Mouse (Mus musculus): ENCODE measurements around the gene Wdr24. TPM values are rescaled to one million over a fixed set of nuclear protein-coding genes. Genes with fewer than 3 reads are reported as not detected.
A peak's percentile ranks its signal among the peaks of the same experiment; 100 is the strongest.

Wdr24 gene
- polyA plus RNA-seq, 1 experiment from 2014 or later, result 36.5 TPM

GRCm38 (mm10) chr17:25828223-25828594, 4.8 kb downstream of the Wdr24 start:
- H3K36me3 ChIP-seq (ENCODE audit: control insufficient read depth, insufficient read depth), result peaks cover 20% of the 10 kb centered on the region

DNA sequence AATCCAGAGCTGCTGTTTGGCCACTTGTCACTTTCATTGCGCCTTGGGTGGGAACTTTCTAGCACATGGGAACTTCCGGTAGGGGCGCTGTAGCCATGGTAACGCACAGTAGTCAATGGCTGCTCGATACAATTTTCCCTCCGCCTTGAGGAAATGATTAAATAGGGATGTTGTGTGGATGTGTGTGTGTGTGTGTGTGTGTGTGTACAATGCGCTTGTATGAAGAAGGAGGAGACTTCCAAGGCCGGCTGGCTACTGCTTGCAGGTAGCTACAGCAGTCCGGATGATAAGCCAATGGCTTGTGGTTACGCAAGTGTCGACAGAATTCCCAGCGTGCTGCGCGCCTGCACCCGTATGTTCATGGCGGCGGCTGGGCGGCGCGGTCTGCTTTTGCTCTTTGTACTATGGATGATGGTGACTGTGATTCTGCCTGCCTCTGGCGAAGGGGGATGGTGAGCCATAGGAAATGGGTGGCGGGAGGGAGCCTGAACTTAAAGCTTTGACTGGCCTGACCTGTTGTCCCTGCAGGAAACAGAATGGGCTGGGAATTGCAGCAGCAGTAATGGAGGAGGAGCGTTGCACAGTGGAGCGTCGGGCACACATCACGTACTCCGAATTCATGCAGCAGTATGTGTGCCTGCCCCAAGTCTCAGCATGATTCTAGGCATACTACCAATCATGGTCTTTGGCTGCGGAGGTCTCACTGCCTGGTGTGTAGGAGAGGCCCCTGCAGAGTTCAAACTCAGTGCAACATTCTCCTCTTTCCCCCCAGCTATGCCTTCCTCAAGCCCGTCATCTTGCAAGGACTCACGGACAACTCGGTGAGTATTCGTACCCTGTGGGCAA, 5.5 kb downstream of the Wdr24 start, which contains the start of gene Jmjd8:
Gene Jmjd8, plus strand, starts transcription at position 156 of the 846 bp plus-strand sequence.
- Histone ChIP-seq H3K4me2 (ENCODE audit: low read length) (peak within 1 kb of the TSS; percentile 93), H3K4me1 (replicated peaks; ENCODE audit: control insufficient read depth, insufficient read depth, low read length) (peaks cover 79% of the 10 kb centered on the region), H3K9me3 (ENCODE audit: control insufficient read depth, low read length) (no peaks in the 10 kb centered on the region), H3K9ac (replicated peaks; ENCODE audit: low read depth, low read length) (peak within 1 kb of the TSS; percentile 80), H3K27me3 (replicated peaks; ENCODE audit: control insufficient read depth, insufficient read depth, low read length) (no peaks in the 10 kb centered on the region), H3K27ac (ENCODE audit: low read length) (peak within 1 kb of the TSS; percentile 93), H3K36me3 (ENCODE audit: control insufficient read depth, insufficient read depth) (peaks cover 20% of the 10 kb centered on the region), H3K4me3 (replicated peaks; ENCODE audit: low read length) (peak within 1 kb of the TSS; percentile 66)
- 1% methylated on average over 32 of the region's 32 CpGs for WGBS
- ATAC-seq, result peak; percentile 73

More at GRCm38 (mm10) chr17:25828223-25828594, 4.8 kb downstream of the Wdr24 start:
- 85% methylated on average over 8 of the region's 8 CpGs for WGBS
- Histone ChIP-seq H3K27me3 (replicated peaks; ENCODE audit: control insufficient read depth, insufficient read depth, low read length) (no peaks in the 10 kb centered on the region), H3K9me3 (ENCODE audit: control insufficient read depth, low read length) (no peaks in the 10 kb centered on the region), H3K4me3 (replicated peaks; ENCODE audit: low read length) (peak overlapping the region; percentile 66), H3K4me1 (replicated peaks; ENCODE audit: control insufficient read depth, insufficient read depth, low read length) (peaks cover 76% of the 10 kb centered on the region), H3K4me2 (ENCODE audit: low read length) (peak overlapping the region; percentile 93), H3K9ac (replicated peaks; ENCODE audit: low read depth, low read length) (peak overlapping the region; percentile 80), H3K27ac (ENCODE audit: low read length) (peak overlapping the region; percentile 93)
- no peak for ATAC-seq

GRCm38 (mm10) chr17:25829558-25830017, 6.2 kb downstream of the Wdr24 start:
- Histone ChIP-seq H3K4me2 (ENCODE audit: low read length) (peak overlapping the region; percentile 93), H3K27me3 (replicated peaks; ENCODE audit: control insufficient read depth, insufficient read depth, low read length) (no peaks in the 10 kb centered on the region), H3K9me3 (ENCODE audit: control insufficient read depth, low read length) (no peaks in the 10 kb centered on the region), H3K4me3 (replicated peaks; ENCODE audit: low read length) (peak overlapping the region; percentile 66), H3K36me3 (ENCODE audit: control insufficient read depth, insufficient read depth) (peaks cover 20% of the 10 kb centered on the region), H3K4me1 (replicated peaks; ENCODE audit: control insufficient read depth, insufficient read depth, low read length) (peaks cover 79% of the 10 kb centered on the region), H3K27ac (ENCODE audit: low read length) (peak overlapping the region; percentile 93), H3K9ac (replicated peaks; ENCODE audit: low read depth, low read length) (peak overlapping the region; percentile 80)
- WGBS, result 41% methylated on average over 8 of the region's 8 CpGs
- no peak for ATAC-seq

DNA sequence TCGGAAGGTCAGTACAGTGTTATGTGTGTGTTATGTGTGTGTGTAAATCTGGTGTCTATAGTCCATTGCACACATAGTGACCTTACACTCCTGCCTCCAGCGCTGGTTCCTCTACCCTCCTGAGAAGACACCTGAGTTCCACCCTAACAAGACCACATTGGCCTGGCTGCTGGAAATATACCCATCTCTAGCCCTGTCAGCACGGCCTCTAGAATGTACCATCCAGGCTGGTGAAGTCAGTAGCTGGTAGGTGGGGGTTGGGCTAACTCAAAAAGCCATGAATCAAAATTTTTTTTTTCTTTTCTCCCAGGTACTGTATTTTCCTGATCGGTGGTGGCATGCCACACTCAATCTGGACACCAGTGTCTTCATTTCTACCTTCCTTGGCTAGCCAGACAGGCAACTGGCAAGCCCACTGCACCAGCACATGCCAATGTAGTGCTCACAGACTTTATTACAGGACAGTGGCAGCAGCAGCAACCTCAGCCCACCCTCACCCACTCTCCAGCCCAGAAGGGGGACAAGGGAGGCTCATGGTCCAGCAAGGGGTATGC, 6.8 kb downstream of the Wdr24 start:
- H3K4me1 ChIP-seq (replicated peaks; ENCODE audit: control insufficient read depth, insufficient read depth, low read length), result peaks cover 79% of the 10 kb centered on the region
- peaks cover 20% of the 10 kb centered on the region for H3K36me3 ChIP-seq (ENCODE audit: control insufficient read depth, insufficient read depth)
- no peaks in the 10 kb centered on the region for H3K27me3 ChIP-seq (replicated peaks; ENCODE audit: control insufficient read depth, insufficient read depth, low read length)
- no peak overlapping the region for H3K27ac ChIP-seq (ENCODE audit: low read length)
- no peaks in the 10 kb centered on the region for H3K9me3 ChIP-seq (ENCODE audit: control insufficient read depth, low read length)
- no peak overlapping the region for H3K4me3 ChIP-seq (replicated peaks; ENCODE audit: low read length)
- 88% methylated on average over 4 of the region's 4 CpGs for WGBS
- H3K9ac ChIP-seq (replicated peaks; ENCODE audit: low read depth, low read length), result no peak overlapping the region
- peak overlapping the region; percentile 93 for H3K4me2 ChIP-seq (ENCODE audit: low read length)
- no peak for ATAC-seq

DNA sequence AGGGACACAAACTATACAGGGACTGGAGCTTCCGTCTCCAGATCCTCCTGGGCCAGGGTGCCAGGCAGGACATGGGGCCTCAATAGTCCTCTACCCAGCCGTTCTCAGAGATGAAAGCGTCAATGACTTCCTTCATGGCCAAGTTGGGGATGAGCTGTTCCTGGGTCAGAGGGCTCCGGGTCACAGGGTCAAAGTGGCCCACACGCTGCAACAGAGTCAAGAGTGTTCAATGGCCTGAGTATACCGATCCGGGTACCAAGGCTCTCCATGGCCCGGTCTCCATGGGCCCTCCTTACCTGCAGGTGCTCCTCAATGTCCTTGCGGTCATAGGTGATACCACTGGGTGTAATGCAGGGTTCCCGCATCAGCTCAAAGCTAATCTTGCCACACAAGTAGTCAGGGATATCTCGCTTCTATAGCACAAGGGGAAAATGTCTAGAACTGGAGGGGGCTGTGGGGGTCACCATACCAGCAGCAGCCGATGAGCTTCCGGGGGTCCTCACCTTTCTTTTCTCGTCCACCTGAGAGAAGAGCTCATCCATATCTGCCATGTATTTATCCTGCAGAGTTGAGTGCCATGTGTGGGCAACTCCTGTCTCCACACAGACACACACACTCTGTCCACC, 7.5 kb downstream of the Wdr24 start:
- Histone ChIP-seq H3K9me3 (ENCODE audit: control insufficient read depth, low read length) (no peaks in the 10 kb centered on the region), H3K27me3 (replicated peaks; ENCODE audit: control insufficient read depth, insufficient read depth, low read length) (no peaks in the 10 kb centered on the region), H3K4me3 (replicated peaks; ENCODE audit: low read length) (no peak overlapping the region), H3K9ac (replicated peaks; ENCODE audit: low read depth, low read length) (no peak overlapping the region), H3K36me3 (ENCODE audit: control insufficient read depth, insufficient read depth) (peaks cover 20% of the 10 kb centered on the region), H3K27ac (ENCODE audit: low read length) (no peak overlapping the region), H3K4me1 (replicated peaks; ENCODE audit: control insufficient read depth, insufficient read depth, low read length) (peaks cover 80% of the 10 kb centered on the region), H3K4me2 (ENCODE audit: low read length) (no peak overlapping the region)
- ATAC-seq, result no peak
- WGBS, result 90% methylated on average over 14 of the region's 14 CpGs

DNA sequence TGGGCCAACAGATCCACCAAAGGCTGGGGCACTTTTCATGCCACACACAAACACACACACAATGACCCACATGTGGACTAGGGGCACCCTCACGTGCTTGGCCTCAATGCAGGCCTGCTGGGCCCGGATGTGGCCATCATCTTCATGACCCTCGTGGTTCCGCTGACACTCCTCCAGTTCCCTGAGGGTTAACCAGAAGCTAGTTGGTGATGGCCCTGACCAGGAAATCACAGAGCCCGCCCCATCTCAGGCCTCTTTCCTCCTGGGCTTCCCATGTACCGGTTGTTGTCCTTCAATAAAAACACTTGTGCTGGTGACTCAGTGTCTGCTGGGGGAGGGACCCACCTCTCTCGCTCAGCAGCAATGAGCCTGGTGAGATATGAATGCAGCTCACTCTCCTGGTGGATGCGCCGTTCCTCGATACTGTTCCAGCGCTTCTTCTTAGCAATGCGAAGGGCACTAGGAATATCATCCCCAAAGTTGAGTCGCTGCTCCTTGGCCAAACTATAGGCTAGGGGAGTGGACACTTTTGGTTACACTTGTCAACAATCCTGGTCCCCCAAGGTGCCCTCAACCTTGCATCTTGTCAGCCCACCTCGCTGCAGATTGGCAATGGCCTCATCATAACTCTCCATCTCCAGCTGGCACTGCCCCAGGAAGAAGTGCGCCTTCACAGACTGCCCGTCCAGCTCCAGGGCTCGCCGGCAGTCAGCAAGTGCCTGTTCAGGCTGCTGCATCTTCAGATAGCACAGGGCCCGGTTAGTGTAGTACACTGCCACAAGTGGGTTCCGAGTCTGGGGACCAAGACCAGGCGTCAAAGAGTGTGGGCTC, 8.2 kb downstream of the Wdr24 start:
- peaks cover 80% of the 10 kb centered on the region for H3K4me1 ChIP-seq (replicated peaks; ENCODE audit: control insufficient read depth, insufficient read depth, low read length)
- 58% methylated on average over 21 of the region's 21 CpGs for WGBS
- H3K9ac ChIP-seq (replicated peaks; ENCODE audit: low read depth, low read length), result peak overlapping the region; percentile 86
- ATAC-seq, result no peak
- H3K27me3 ChIP-seq (replicated peaks; ENCODE audit: control insufficient read depth, insufficient read depth, low read length), result no peaks in the 10 kb centered on the region
- H3K9me3 ChIP-seq (ENCODE audit: control insufficient read depth, low read length), result no peaks in the 10 kb centered on the region
- peaks cover 20% of the 10 kb centered on the region for H3K36me3 ChIP-seq (ENCODE audit: control insufficient read depth, insufficient read depth)
- H3K27ac ChIP-seq (ENCODE audit: low read length), result peak overlapping the region; percentile 88; the same call in 1 of the 2 replicates
- H3K4me2 ChIP-seq (ENCODE audit: low read length), result peak overlapping the region; percentile 88
- peak overlapping the region; percentile 94 for H3K4me3 ChIP-seq (replicated peaks; ENCODE audit: low read length)

- H3K27me3 ChIP-seq (replicated peaks; ENCODE audit: control insufficient read depth, insufficient read depth, low read length), result no peaks in the 10 kb centered on the region
- under 1% methylated on average over 73 of the region's 77 CpGs for WGBS
- H3K36me3 ChIP-seq (ENCODE audit: control insufficient read depth, insufficient read depth), result peaks cover 14% of the 10 kb centered on the region
- H3K9me3 ChIP-seq (ENCODE audit: control insufficient read depth, low read length), result no peaks in the 10 kb centered on the region
- peak overlapping the region; percentile 88 for H3K4me2 ChIP-seq (ENCODE audit: low read length)
- peak overlapping the region; percentile 94 for H3K27ac ChIP-seq (ENCODE audit: low read length)
- peaks cover 77% of the 10 kb centered on the region for H3K4me1 ChIP-seq (replicated peaks; ENCODE audit: control insufficient read depth, insufficient read depth, low read length)
- peak; percentile 90 for ATAC-seq
- H3K4me3 ChIP-seq (replicated peaks; ENCODE audit: low read length), result peak overlapping the region; percentile 94
- H3K9ac ChIP-seq (replicated peaks; ENCODE audit: low read depth, low read length), result peak overlapping the region; percentile 86
Observed at GRCm38 (mm10) chr17:25832436-25833290, 9.2 kb downstream of the Wdr24 start.

DNA sequence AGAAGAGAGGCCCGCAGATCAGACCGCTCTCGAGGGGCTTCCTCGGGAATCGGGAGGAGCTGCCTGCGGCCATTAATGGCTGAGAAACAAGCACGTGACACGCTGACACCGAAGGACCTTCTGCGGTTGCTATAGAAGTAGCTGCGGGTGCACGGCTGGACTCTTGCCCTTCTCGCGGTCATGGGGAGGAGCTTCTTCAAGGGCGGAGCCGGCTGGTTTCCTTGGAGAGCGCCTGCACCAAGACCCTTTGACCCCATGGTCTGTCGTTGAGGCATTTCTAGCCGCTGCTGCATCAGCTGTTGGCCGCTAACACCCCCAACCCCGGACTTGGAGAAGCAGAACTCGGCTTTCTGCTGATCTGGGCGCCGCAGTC, 9.8 kb downstream of the Wdr24 start, which contains the start of gene Stub1:
Gene Stub1, minus strand, starts transcription at position 114 of the 373 bp plus-strand sequence.
- peak within 1 kb of the TSS; percentile 88 for H3K4me2 ChIP-seq (ENCODE audit: low read length)
- peak within 1 kb of the TSS; percentile 94 for H3K4me3 ChIP-seq (replicated peaks; ENCODE audit: low read length)
- H3K9ac ChIP-seq (replicated peaks; ENCODE audit: low read depth, low read length), result peak within 1 kb of the TSS; percentile 86
- H3K9me3 ChIP-seq (ENCODE audit: control insufficient read depth, low read length), result no peaks in the 10 kb centered on the region
- H3K27ac ChIP-seq (ENCODE audit: low read length), result peak within 1 kb of the TSS; percentile 94
- H3K36me3 ChIP-seq (ENCODE audit: control insufficient read depth, insufficient read depth), result peaks cover 14% of the 10 kb centered on the region
- H3K27me3 ChIP-seq (replicated peaks; ENCODE audit: control insufficient read depth, insufficient read depth, low read length), result no peaks in the 10 kb centered on the region
- ATAC-seq, result peak; percentile 31; the same call in 1 of the 2 replicates
- peaks cover 77% of the 10 kb centered on the region for H3K4me1 ChIP-seq (replicated peaks; ENCODE audit: control insufficient read depth, insufficient read depth, low read length)
- under 1% methylated on average over 24 of the region's 24 CpGs for WGBS

All from forebrain, embryonic 16.5 days (tissue).